Mouse (Mus musculus): Measurements from ENCODE around the gene Dok4. TPM values are rescaled to one million over a fixed set of nuclear protein-coding genes. Genes with fewer than 3 reads are reported as not detected.

Gene Dok4
- total RNA-seq (2023): 2.9 to 3.8 TPM (median 3.3 TPM) in 4 replicates

DNA sequence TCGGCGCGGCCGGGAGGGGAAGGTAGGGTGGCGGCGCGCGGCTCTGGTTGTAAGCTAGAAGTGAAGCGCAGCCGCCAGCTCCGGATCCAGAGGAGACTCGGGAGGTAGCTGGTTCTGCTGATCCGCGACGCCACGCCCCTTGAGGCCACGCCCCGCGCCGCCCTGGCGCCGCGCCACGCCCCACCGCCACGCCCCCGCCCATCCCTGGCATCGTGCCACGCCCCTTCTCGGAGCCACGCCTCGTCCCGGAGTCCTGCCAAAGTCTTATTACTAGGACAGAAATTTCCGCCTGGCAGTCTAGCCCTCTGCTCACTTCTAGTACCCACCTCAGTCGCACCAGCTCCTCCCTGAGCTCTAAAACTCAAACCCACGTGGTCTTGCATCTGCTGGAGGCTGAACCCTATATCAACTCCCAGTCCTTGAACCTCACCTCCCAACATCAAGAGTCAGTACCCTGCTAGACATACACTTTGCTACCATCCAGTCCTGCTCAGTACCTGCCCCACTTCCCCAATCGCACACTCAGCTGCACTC is at the start of gene Dok4:
Gene Dok4 (minus strand): TSS at position 134 of the 534 bp plus-strand sequence.

DNA sequence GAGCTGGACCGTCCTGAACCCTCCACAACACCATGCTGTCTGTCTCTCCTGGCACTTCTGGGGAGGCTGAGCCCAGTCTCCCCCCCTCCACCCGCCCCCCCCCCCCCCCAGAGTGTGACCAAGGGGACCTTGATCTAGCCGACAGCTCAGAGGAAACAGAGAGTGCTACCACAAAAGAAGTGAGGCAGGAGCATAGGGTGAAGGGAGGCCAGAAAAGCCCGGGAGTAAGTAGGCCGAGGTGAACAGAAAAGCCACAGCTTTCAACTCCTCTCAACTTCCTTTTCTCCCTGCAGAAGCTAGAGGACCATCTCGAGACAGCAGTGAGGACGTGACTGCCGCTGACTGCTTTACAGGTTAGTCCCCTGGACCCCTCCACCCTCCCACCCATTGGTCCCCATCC is 47.3 kb upstream of the Dok4 start, which contains the start of gene Adgrg5:
Gene Adgrg5 (plus strand): TSS at position 290 of the 400 bp plus-strand sequence.

DNA sequence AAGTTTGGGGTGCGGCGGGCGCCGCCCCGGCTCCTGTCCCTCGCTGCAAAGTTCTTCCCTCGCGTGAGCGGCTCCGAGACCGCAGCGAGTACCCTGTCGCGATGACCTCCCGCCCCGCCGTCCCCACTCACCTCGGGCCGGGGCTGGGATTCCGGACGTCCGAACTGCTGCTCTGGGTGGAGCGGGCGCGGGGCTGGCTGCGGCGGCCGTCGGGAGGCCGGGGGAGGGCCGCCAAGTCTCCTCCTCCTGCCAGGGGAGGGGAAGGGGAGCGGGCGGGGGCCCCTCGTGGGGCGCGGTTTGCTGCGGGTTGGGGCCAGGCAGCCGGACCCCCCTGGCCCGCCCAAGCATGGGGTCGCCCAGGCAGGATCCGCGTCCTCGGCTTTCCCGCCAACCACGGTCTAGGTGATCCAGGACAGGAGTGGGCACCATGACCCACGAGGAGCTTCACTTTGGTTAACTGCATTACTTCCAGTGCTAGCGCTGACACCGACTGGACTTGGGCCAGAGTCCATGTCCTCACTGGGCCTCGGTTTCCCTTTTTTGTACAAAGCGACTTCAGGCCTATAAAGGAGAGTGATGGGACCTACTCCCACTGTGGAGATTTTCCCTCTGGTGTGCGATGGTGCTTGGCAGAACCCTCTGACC is 41.8 kb upstream of the Dok4 start, which contains the start of gene Ccdc102a:
Gene Ccdc102a (minus strand): TSS at position 248 of the 645 bp plus-strand sequence.

DNA sequence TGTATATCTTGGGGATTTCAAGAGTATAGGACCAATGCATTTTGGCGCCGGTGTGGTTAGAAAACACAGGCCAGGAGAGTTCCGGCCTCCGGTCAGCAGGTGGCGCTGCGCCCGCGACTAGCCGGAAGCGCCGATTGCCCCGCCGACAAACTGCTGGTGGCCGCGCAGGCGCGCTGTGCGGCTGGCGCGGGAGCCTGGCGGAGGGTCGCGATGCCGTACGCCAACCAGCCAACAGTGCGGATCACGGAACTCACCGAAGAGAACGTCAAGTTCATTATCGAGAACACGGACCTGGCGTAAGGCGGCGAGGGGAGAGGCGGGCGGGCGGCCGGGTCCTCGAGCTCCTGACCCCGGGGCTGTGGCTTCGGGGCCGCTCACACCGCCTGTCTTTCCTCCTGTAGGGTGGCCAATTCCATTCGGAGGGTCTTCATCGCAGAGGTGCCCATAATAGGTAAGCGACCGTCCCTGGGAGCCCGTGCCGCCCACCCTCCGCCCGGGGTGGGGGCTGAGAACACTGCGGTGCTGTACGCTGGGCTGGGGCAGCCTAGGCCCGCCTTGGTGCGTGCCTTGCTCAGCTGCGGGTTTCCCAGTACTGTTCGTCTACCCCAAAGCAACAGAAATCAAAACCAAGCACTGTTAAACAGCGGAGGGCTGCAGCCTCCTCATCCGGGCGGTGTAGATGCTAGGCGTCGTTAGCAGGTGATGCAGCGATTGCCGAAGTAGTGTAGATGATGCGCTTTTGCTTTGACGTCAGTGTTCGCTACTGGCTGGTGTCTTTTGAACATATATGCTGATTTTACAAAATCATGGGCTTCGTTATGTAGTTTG is 18.6 kb downstream of the Dok4 start, which contains the start of gene Polr2c:
Gene Polr2c (plus strand): TSS at position 105 of the 828 bp plus-strand sequence.

DNA sequence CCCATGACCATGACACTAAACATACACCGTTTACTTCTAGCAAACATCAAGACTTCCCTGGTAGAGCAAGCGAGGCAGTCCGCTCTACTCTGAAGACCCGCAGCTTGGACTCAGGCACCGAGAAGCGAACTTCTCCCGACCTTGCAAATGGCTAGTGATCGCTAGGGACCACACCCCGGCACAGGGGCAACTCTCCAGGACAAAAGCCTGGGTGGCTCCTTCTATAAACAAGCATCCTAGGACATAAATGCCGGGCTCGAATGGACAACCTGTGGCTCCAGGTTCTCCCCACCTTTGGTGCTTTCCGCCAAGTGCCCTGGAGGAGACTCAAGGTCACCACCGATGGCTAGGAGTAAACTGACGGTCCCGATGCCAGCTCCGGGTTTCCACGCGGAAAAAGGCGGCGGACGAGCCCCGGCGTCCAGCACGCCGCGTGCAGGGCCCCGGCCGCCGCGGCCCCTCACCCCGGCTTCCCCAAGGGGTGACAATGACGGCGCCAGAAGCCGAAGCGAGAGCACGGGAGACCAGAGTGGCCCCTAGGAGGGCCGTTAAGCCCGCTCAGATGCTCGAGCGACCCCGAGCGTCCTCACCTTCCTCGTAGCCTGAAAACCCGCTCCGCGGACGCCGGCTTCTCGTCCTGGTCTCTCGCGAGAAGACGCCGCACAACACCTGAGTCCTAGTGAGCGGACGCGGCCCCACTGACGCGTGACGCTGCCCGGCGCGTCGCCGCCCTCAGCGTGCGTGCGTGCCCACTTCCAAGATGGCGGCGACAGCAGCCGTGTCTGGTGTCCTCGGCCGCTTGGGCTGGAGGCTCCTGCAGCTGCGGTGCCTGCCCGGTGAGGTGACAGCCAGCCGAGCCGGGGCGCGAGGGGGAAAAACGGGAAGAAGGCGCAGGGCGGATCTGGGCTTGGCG is 38.2 kb downstream of the Dok4 start, which contains the start of the genes Coq9 and Ciapin1:
Gene Coq9 (plus strand): TSS at position 660 of the 913 bp plus-strand sequence.
Gene Ciapin1 (minus strand): TSS at position 697 of the 913 bp plus-strand sequence.

Other genes with a start within 250 kb of the Dok4 start
- 92.4 to 105 TPM (median 99.9 TPM) in 4 replicates for gene Arl2bp, start 209.7 kb downstream of the Dok4 start, total RNA-seq (2023)
- gene Pllp, start 180.1 kb downstream of the Dok4 start, total RNA-seq (2023): not detected in 4 replicates
- not detected in 4 replicates for gene Ccl22, start 130.7 kb downstream of the Dok4 start, total RNA-seq (2023)
- gene Cx3cl1, start 104.3 kb downstream of the Dok4 start, total RNA-seq (2023): not detected in 4 replicates
- not detected in 4 replicates for gene Ccl17, start 65.9 kb downstream of the Dok4 start, total RNA-seq (2023)
- 30.1 to 35.6 TPM (median 31.6 TPM) in 4 replicates for gene Coq9, start 38.0 kb downstream of the Dok4 start, total RNA-seq (2023)
- gene Ciapin1, start 38.0 kb downstream of the Dok4 start, total RNA-seq (2023): 48.5 to 59.1 TPM (median 57.3 TPM) in 4 replicates
- gene Polr2c, start 18.9 kb downstream of the Dok4 start, total RNA-seq (2023): 58.3 to 64.2 TPM (median 61.4 TPM) in 4 replicates
- gene Ccdc102a, start 41.8 kb upstream of the Dok4 start, total RNA-seq (2023): 0.52 to 1.2 TPM (median 0.77 TPM) in 4 replicates
- 0.55 to 1.2 TPM (median 0.99 TPM) in 4 replicates for gene Adgrg5, start 47.4 kb upstream of the Dok4 start, total RNA-seq (2023)
- 4.0 to 13.3 TPM (median 7.5 TPM) in 4 replicates for gene Adgrg1, start 98.4 kb upstream of the Dok4 start, total RNA-seq (2023)
- 0.21 TPM in 1 of 4 replicates, not detected in the others for gene Adgrg3, start 141.4 kb upstream of the Dok4 start, total RNA-seq (2023)
- gene Drc7, start 178.8 kb upstream of the Dok4 start, total RNA-seq (2023): not detected in 4 replicates
- gene Katnb1, start 204.9 kb upstream of the Dok4 start, total RNA-seq (2023): 12.6 to 18.8 TPM (median 15.8 TPM) in 4 replicates

All from B cell, adult 62 days (primary cell).